Mouse (Mus musculus): Measurements from ENCODE around the gene Myo15b. TPM values are rescaled to one million over a fixed set of nuclear protein-coding genes. Genes with fewer than 3 reads are reported as not detected.

Gene Myo15b
- total RNA-seq (2014; fragmentation: Nextera tagmentation) (4.4 and 5.4 TPM in 2 replicates), total RNA-seq (2017) (1.1 and 2.1 TPM in 2 replicates)

DNA sequence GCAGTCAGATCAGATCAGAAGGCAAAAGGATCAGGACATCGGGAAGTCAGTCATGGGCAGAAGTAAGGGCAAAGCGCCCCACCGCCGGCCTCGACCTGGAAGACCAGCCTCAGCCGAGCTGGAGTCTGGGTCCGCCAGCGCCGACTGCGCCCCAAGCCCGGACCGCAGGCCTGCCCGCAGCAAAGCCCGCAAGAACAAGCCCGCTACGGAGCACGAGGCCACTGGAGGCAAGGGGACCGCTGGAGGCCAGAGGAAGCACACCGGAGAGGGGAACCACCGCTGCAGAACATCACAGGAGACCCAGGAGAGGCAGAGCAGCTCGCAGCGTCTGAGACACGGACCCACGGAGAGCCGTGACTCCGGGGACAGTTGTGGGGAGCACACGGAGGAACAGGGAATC, at the start of gene Myo15b:
TSS of gene Myo15b (plus strand) at position 53 of the 400 bp plus-strand sequence.
- no peak for ATAC-seq (replicated peaks; ENCODE audit: poor library complexity, severe bottlenecking)

DNA sequence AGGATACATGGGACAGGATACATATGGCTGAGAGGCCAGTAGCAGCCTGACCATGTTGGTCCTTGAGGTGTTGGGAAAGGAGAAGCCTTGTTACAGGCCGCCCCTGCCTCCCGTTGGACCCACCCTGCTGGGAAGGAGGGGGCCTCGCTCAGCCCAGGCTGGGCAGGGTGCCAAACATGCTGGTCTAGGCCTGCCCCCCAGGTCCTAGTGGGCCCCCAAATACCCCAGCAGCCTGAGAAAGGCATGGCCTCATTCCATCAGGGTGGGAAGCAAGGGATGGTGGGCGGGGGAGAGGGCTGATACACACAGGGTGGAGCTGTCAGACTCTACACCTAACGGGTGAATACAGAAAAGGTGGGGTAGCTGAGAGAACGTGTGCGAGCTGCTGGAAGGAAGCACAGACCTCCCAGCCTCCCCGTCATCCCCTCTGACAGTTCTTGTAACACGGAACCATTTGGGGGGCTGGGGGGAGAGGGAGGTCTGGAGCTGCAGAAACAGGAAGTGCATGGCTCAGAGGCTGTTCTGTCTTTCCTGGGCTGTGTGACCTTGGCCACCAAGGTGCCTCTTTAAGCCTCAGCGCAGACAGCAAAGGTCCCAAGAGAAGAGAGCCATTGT, 49.4 kb upstream of the Myo15b start:
- peak; percentile 35 for ATAC-seq (replicated peaks; ENCODE audit: poor library complexity, severe bottlenecking)

DNA sequence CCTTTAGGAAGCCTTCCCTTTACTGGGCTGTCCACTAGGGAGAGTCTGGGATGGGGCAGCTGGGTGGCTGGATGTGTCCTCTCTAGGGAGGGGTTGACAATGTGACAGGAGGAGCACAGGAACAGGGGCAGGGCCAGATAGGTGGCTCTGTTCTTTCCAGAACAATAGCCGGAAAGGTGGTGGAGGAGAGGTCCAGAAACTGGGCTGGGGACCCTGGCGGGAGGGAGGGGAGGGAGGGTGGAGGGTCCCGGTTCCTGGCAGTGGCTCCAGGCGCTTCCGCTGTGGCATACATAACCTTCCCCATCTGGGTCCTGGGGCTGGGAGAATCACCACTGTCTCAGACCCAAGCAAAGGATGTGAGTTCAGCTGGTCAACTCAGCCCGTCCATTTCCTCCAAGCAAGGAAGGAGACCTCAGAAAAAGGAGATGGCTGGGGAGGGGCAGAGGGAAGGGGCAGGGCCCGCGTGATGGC, 48.9 kb upstream of the Myo15b start:
- ATAC-seq (replicated peaks; ENCODE audit: poor library complexity, severe bottlenecking): no peak

DNA sequence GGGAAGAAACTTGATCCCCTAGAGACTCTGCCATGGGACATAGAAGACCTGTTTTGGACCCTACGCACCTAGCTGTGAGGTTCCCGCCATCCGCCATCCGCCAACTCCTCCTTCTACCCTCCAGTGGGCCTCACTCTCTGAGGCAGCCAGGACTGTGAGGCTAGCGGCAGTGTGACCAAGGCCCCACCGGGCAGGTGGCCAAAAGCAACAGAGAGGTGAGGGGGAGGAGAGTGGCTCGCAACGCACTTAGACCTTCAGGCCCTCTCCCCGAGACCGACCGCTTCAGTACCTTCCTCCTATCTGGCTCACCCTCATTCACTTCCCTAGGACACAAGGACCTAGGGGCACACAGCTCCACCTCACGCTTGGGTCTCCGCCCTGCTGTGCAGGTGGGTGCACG, 47.8 kb upstream of the Myo15b start:
- ATAC-seq (replicated peaks; ENCODE audit: poor library complexity, severe bottlenecking): no peak

DNA sequence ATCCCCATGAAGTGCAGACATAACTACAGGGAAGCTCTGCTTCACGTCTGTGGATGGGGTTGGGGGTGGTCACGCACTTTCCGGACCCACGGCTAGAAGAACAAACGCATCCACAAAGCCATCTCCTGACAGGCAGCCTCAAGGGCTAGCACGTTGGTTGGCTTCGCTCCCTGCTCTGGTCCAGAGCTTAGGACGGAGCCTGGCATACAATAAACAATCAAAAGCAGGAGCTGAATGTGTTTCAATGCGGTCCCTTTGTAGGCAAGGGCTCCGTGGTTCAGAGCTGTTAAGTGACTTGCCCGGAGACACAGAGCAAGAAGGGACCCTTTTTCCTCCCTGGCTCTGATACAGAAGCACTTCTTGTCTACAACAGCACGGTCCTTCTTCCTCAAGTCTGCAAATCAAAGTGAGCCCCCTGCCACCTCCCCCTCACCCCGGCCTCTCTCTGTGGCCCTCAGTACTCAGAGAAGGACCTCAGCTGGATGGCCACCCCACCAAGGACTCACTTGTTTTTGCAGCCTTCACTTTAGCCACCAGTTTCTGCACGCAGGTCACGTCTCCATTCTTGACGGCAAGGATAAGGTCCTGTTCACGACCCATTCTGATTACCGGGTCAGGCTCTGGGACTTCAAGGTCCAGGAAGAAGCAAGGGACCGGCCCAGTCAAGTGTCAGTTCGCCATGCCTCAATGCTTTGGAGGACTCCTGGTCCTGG, 46.7 kb upstream of the Myo15b start:
- ATAC-seq (replicated peaks; ENCODE audit: poor library complexity, severe bottlenecking): no peak

DNA sequence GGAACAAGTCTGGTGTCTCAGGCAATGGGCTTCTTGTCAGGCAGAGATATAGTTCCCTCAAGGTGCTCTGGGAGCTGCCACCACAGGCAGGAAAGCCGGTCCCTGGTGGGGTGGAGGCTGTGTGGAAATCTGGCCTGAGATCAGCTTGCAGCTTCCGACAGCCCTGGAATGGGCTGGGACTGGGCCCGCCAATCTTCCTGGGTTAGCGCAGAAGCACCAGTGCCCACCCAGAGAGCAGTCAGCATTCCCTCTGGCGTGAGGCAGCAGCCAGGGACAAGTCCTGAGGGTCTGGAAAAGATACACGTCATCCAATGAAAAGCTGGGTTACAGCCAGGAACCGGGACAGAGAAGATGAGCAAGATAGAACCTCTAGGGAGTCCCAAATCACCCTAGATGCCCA, 46.1 kb upstream of the Myo15b start:
- ATAC-seq (replicated peaks; ENCODE audit: poor library complexity, severe bottlenecking): no peak

DNA sequence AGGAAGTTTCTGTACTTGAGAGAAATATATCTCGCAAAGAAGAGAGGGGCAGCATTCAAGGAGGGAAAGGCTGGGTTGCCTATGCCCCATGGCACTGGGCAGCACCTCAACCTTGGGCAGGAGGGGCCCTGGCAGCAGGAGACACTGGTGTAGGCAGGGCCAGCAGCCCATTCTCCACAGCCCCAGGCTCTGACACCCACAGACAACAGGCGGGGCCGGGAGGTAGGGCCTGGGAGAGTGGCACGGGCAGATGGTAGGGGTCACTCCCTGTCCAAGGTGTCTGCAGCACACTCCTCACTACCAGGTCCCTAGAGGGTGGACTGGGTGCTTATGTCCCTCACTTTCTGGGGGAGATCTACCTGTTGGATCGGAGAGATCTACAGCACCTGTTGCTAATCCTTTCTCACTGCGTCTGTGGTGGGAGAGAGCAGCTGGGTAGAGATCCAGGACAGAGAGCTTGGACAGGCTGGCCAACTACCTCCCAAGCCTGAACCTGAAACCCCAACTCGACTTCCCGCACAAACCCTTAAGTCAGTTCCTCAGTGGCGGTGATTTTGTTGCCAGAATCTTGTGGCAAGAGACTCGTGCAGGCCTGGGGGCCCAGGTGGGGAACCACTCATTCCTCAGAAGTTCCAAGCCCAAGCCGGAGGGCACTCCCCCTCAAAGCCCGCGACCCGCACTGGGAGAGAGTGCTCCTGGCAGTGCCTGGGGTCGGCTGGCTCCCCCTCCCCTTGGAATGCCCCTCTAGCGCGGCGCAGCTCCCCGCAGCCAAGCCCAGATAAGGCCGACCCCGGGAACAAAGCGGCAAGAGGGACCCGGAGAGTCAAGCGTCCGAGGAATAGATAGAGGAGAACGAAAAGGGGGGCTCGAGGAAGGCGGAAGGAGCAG, 45.4 kb upstream of the Myo15b start:
- no peak for ATAC-seq (replicated peaks; ENCODE audit: poor library complexity, severe bottlenecking)

DNA sequence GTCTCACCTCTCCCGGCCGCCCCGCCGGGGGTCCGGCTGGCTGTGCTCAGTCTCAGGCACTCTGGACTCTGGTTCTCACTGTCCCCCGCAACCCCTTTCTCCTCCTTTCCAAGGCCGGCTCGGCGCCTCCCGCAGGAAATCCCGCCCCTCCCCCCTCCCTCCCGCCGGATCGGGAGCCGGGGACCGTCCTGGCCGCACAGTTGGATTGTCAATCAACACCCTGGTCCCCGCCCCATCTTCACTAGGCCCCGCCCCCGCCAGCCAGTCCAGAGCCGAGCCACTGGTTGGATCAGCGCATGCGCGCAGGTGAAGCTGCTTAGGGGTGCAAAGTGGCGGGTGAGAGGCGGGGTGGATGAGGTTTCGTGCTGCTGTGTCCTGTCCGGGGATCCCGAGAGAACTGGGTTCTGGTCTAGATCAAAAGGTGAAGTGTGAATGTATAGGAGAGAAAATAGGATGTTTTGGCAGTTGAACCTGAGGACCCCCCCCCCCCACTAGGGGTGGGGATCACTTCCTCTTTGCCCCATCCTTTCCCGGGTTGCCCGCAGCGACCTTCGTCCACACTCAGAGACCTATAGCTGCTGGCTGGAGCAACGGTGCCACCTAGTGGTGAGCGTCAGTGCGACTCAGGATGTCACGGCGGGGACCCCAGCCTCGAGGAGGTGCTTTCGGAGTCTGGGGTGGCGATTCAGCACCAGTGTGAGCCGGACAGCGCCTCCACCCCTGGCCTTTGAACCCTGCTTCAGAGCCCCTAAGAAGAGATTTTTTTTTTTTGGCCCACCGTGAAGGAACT, 44.5 kb upstream of the Myo15b start, which contains the start of gene Caskin2:
TSS of gene Caskin2 (minus strand) at position 133 of the 790 bp plus-strand sequence.
- peak; percentile 81 for ATAC-seq (replicated peaks; ENCODE audit: poor library complexity, severe bottlenecking)

DNA sequence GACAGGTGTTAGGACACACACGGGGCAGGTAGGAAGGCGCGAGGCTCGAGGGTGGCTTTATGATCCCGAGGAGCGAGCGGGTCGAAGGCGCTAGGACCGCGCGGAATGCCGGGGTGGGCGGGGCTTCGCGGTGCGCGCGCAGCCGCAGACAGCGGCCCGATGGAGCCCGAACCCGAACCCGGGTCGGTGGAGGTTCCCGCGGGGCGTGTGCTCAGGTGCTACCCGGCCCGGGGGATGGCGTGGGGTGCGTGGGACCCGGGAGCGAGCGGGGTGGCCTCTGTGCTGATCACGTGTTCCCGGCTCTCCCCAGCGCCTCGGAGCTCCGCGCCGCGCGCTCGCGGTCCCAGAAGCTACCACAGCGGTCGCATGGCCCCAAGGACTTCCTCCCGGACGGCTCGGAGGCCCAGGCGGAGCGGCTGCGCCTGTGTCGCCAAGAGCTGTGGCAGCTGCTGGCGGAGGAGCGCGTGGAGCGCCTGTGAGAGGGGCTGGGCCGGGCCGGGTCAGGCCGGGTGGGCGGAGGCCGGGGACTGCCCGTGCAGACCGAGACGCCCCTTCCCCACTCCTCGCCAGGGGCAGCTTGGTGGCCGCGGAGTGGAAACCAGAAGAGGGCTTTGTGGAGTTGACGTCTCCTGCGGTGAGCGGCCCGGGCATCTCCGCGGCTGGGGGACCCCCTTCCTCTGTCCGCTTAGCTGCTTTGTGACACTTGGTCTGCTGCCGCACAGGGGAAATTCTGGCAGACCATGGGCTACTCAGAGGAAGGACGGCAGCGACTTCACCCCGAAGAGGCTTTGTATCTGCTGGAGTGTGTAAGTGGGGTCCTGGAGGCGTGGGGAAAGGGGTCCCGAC, 43.4 kb upstream of the Myo15b start, which contains the start of gene Tsen54:
TSS of gene Tsen54 (plus strand) at position 120 of the 846 bp plus-strand sequence.
- peak; percentile 40 for ATAC-seq (replicated peaks; ENCODE audit: poor library complexity, severe bottlenecking)

DNA sequence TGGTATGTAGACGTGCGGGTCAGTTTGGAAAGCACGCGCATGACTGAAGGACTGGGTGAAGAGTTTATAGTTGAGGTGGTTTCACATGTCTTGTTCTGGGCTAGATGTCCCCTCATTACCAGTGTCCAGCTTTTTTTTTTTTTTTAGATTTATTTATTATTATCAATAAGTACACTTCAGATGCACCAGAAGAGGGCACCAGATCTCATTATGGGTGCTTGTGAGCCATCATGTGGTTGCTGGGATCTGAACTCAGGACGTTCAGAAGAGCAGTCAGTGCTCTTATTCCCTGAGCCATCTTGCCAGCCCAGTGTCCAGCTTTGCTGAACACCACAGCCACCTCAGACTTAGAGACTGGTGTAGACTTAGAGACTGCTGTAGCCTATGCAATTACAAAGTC, 40.9 kb upstream of the Myo15b start:
- ATAC-seq (replicated peaks; ENCODE audit: poor library complexity, severe bottlenecking): no peak

DNA sequence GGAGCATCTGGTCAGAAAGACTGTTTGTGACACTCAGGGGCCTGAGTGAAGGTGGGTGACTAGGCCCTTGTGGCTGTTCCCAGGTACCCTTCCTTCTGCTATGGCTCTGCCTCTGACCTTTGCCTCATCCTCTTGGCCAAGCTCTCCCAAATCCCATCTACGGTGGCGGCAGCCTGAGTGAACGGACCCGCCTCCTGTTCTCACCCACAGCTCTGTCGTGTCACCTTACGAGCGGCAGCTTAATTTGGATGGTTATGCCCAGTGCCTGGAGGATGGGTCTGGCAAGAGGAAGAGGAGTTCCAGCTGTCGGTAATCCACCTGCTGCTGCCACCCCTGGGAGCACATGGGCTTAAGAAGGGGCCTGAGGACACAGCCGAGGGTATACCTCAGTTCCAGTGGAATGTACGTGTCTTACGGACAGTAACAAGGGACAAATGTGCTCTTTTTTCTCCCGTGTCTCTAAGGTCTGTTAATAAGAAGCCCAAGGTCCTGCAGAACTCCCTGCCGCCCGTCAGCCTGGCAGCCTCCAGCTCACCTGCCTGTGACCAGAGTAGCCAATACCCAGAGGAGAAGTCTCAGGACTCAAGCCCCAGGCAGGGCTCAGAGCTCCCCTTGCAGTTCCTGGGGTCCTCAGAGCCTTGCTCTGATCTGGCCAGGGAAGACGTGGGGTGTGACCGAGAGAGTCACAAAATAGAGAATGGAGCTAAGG, 38.1 kb upstream of the Myo15b start:
- ATAC-seq (replicated peaks; ENCODE audit: poor library complexity, severe bottlenecking): no peak

DNA sequence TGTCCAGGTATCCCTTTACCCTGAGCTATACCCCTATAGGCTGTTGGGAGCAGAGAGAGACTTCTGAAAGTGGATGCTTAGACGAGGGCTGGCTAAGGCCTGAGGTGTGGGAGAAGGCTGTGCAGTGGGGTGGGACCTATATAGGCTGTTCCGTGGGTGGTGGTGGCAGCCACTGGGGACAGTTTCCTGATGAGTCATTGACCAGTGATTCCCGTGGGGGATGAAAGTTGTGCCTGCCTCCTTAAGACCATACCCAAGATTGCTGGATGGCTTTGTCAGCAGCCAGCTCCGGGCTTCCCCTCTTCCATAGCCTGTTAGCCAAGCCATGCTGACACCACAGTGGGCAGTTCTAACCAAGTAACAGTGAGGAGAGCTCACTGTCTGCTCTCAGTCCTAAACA, 37.2 kb upstream of the Myo15b start:
- no peak for ATAC-seq (replicated peaks; ENCODE audit: poor library complexity, severe bottlenecking)

DNA sequence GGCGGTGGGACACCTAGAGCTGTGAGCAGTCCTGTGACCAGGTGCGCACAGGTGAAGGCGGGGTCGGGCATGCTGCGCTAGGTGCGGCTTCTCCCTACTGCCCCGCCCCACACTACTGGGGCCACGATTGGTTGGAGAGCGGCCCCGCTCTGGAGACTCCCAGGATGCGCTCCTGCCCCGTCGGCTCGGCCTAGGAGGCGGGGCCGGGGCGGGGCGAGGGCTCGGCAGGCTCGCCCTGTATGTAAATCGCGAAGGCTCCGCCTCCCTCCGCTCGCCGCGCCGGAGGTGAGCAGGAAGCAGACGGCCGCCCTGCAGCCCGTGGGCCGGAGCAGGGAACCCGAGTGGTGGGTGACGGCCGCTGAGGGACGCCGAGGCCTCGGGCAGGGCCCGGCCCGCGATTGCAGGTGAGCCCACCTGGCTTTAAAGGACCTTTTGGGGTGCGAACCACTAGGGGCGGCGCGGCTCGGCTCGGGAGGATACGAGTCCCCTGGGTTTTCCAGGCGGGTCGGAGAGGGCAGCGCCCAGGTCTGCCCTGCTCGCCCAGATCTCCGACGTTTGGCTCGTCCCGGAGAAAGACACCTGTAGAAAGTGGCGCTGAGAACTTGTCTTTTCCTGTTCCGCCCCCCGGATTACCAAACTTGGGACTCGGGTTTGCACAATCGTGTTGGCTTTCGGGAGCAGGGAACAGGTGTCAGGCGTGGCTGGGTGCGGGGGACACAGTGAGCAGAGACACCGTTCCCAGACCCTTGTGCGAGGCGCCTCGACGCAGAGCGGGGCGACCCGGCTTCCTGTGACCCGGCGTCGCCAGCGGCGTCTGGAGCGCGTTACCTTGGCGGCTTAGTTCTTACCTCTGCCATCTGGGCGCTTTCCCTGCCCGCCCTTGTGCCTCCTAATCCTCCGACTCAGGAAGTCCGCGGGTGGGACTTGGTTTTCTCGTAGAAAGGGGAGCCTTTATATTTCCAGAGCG, 34.1 kb upstream of the Myo15b start, which contains the start of gene Llgl2:
TSS of gene Llgl2 (plus strand) at position 276 of the 967 bp plus-strand sequence.
- ATAC-seq (replicated peaks; ENCODE audit: poor library complexity, severe bottlenecking): peak; percentile 95

DNA sequence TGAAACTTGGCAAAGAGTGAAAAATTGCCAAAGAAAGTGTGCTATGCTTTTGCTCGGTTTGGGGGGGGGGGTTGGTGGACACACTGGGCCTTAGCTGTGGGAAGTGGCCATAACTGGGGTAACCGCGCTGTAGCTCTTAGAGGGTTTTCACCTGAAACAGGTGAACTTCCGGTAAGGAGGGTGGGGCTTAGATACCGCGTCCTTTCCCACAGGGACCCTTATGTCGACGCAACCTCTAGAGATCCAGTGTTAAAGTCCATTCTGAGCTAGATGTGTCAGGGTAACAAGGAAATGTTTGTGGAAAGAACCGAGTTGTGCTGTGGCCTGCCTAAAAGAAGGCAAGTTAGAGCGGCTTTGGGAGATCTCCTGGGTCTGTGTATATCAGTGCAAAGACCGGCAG, 33.4 kb upstream of the Myo15b start:
- ATAC-seq (replicated peaks; ENCODE audit: poor library complexity, severe bottlenecking): no peak

DNA sequence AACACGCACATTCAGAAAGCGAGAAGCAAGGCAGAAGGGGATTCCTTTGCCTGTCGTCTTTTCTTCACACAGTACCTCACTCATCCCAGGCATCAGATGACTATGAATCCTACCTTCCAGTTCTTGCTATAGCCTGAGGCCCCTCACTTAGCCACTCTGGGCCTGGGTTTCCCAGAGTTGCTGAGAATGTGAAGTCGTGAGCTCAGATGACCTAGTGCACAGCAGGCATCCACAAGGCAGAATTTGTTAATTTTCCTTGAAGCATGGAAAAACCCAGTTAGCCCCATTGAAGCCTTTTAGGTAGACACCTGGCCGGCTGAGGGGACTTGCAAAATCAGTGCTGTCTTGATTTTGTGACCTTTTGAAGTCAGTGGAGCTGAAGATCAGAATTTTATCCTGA, 31.7 kb upstream of the Myo15b start:
- no peak for ATAC-seq (replicated peaks; ENCODE audit: poor library complexity, severe bottlenecking)

DNA sequence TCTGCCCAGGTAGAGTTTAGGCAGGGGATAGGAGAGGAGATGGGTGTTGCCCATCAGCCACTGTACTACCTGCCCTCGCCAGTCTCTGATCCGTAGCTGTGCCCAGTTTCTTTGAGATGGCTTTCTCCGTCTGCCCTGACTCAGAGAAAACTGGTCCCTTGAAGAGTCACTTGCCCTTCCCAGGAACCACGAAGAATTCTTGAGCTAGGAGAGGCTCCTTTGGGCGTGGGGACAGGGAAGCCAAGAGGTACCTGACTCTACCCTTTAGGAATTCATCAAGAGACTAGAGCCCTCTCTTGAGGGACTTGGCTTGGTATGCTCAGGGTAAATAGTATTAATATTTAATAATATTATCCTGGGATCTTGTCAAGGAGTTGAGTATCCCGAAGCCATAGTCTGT, 30.6 kb upstream of the Myo15b start:
- no peak for ATAC-seq (replicated peaks; ENCODE audit: poor library complexity, severe bottlenecking)

DNA sequence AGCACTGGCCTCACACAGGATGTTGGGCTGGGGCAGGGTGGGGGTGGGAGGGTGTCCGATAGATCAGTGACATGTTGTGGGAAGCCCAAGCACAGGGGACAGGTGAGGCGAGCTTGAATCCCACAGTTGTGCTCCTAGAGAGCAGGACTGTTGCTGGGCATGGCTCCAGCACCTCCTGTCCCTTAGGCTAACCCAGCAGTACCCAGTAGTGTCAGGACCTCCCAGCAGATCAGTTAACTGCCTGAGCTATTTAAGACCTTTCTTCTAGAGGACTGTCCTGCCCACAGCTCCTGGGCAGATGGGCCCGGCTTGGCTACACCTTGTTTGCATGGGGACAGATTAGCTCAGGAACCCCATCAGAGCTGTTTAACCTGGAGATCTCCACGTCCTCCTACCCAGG, 29.2 kb upstream of the Myo15b start:
- no peak for ATAC-seq (replicated peaks; ENCODE audit: poor library complexity, severe bottlenecking)

All from granulocyte monocyte progenitor cell, adult 5-6 weeks (primary cell).